Mouse (Mus musculus): ENCODE results near the gene Tceal8. TPM values are rescaled to one million over a fixed set of nuclear protein-coding genes. Genes with fewer than 3 reads are reported as not detected.
"Not testable (repeated sequence)": the region's sequence is repeated elsewhere in the genome, so short reads cannot be mapped to it uniquely, and the experiment has no call there.

The Tceal8 gene
- total RNA-seq (2021), result 10 to 100 TPM in 1 of 2 experiments, 1 to 10 TPM in 1; 3.7 to 10.3 TPM
- long read RNA-seq, experiment 1, transcript Tceal8-201 (3 exons, 1,250 nt), result major isoform, 10 of 10 reads
- long read RNA-seq, experiment 1, partial matches to known transcripts, result 0 of 10 reads
- long read RNA-seq, experiment 1, other reads (novel, unspliced or antisense), result 0 of 10 reads
- long read RNA-seq, experiment 2, partial matches to known transcripts, result 0 of 2 reads
- long read RNA-seq, experiment 2, other reads (novel, unspliced or antisense), result 0 of 2 reads

DNA sequence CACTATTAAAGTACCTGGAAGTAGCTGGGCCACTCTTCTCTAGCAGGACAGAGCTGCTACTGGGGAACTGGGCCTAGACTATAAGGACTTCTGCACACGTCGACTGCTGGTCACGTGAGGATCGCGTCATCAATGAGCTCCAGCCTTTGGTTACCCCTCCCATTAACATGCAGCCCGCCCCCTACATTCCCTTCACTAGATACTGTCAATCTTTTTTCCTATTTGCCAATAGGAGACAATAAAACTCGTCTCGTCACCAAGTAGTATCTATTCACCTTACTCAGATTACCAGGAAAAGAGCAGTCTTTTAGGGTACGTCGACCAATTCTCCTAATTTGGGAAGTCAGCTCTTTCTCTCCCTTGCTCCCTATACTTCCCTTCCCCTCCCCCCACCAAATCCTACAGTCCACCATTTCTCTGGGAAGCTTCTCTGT, at the start of gene Tceal8:
TSS of gene Tceal8 (minus strand) at position 225 of the 434 bp plus-strand sequence.
- DNase-seq (ENCODE audit: low spot score), result peak; percentile 71

DNA sequence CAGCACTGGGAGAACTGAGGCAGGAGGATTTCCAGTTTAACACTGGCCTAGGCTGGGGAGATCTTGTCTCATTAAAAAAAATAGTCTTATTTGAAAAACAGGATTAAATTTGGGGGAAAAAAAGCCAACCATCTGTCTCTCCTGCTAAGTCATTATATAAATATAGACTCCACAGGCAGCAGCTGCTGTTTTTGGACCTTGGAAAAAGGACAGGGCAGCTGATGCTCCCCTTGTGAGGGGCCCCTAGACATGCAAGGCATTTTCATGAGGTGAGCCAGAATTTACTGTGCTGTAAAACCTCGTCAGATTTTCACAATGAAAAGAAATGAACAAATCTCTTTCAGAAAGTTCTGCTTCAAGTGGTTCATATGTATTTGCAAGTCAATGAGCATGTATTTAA, 44.2 kb upstream of the Tceal8 start:
- DNase-seq (ENCODE audit: low spot score), result no peak

DNA sequence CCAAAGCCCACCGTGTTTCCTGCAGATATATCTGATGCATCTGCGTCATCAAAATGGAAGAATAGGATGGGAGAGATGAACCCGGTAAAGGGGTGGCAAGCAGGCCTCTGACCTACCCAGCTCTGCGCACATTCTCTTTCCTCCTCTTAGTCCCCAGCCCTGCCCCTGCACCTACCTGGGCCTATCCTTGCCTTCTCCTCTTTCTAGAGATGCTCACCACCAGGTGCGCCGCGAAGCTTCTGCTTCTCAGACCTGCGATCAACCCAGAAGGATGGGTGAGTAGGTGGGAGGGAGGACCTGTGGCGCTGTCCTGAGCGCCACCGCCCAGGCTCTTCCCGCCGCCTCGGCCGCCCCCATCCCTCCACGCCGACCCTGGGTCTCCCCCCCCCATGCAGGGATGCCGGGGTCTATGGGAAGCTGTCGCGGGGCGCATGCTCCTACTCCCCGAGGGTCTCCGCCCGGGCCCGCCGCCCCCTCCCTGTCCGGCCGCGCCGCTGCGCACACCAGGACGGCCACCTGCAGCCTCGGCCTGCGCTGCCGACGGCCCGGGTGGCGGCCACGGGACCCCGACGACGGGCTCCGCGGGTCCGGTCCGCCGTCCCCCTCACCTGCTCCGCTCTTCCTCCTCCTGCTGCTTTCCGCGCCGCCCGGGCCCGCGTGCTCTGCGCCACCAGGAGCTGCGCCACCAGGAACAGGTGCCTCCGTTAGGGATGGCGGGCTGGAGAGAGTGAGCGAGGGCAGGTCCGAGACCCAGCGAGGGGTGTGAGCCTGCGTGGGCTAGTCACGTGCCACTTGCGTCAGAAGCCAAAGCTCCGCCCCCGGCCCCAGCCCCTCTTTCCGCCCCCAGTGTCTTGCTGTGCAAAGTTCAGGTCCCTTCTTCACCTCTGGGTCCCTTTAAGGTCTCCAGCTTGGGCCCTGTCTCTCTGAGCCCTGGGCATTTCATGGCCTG, 42.9 kb upstream of the Tceal8 start, which contains the start of the genes Tceal7 and Bex1:
TSS of gene Tceal7 (plus strand) at position 51 of the 949 bp plus-strand sequence.
TSS of gene Bex1 (minus strand) at position 785 of the 949 bp plus-strand sequence.
- DNase-seq (ENCODE audit: low spot score), result not testable (repeated sequence)

DNA sequence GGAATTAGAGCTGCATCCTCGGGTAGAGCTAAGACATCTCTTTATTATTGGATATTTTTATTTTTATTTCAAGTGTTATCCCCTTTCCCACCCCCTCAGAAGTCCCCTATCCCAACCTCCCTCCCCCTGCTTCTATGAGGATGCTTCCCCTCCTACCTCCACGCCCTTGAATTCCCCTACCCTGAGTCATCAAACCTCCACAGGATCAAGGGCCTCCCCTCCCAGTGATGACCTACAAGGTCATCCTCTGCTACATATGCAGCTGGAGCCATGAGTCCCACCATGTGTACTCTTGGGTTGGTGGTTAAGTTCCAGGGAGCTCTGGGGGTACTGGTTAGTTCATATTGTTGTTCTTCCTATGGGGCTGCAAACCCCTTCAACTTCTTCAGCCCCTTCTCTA, 41.3 kb upstream of the Tceal8 start:
- no peak for DNase-seq (ENCODE audit: low spot score)

DNA sequence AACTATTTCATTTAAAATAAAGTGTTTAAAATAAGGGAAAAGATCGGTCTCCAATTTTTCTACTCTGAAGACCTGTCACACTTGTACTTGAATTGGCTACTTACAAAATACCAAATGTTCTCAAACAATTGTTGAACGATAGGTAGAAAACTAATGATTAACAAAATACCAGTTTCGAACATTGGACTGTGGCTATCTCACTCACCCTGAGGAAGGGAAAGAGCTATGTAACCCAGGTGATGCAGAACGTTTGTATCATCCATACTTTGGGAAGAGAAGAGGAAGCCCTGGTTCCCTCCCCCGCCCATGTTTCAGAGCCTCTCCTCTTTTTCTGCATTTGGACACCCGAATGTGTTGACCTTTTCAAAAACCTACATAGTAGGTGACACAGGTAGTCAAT, 32.3 kb upstream of the Tceal8 start:
- DNase-seq (ENCODE audit: low spot score), result no peak

DNA sequence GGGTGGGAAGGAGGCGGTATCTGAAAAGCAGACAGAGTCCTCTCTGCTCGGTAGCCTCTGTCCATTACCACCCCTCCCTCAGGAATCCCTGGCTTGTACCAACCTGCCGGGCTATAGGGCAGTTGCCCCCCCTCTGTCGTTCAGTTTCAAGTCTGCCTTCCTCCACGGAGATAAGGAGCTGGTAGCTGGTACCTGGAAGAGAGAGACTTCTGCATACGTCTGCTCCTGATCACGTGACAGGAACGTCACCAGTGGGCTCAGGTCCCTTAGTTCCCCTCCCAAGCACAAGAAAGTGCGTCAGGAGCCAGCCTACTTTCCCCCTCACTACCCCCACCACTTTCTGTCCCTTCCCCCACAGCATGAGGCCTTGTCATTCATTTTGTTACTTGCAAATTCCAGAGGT, 31.5 kb upstream of the Tceal8 start, which contains the start of gene Tceal5:
TSS of gene Tceal5 (minus strand) at position 213 of the 403 bp plus-strand sequence.
- peak; percentile 32 for DNase-seq (ENCODE audit: low spot score)

DNA sequence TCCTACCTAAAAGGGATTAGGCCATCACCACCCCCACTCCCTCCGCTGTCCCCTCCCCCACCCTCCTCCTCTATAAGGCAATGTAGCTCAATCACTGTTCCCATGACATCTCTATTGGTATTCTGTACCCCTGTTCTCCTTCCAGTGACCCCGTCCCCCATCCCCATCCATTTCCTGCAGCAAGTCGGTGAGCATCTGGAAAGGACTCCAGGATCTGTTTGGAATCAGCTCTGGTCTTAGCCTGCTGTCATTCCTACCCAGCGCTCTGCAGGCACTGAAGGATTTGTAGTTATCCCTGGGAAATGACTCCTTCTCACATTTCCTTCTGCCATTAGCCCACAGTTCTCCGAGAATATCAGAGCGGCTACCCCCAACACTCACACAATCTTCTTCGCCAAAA, 31.1 kb upstream of the Tceal8 start:
- no peak for DNase-seq (ENCODE audit: low spot score)

DNA sequence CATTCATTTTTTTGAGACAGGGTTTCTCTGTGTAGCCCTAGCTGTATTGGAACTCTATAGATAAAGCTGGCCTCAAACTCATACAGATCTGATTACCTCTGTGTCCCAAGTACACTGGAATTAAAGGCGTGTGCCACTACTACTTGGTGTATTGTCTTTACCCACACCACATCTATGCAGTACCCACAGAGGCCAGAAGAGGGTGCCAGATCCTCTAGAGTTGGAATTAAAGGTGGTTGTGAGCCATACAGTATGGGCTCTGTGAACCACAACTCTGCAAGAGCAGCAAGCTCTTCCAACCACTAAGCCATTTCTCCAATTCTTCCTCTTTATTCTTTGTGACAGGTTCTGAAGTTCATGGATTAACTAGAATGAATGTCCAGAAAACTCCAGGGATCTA, 24.7 kb upstream of the Tceal8 start:
- DNase-seq (ENCODE audit: low spot score), result peak; percentile 10

DNA sequence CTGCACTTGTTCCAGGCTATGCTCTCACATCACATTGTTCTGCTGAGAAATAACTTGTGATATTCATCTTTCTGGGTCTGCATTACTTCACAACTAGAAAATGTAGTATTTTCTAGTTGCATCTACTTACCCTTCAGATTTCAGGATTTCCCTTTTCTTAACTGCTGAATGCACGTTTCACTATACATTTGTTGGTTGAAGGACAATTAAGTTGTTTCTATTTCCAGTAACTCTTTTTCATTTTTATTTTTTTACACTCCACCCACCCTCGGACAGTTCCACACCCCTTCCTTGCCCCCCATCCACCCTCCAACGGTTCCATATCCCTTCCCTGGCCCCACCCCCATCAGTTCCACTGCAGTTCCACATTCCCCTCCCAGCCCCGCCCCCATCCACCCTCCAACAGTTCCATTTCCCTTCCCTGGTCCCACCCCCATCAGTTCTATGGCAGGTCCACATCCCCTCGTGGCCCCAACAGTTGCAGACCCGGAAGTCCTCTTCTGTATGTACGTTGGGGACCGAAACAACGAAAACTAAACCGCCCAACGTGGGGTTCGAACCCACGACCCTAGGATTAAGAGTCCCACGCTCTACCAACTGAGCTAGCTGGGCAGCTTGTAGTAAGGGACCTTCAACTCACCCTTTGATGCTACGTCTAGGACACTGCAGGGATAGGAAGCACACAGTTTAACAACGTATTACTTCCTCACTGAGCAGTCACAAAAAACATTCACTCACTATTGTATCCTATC, 23.2 kb upstream of the Tceal8 start:
- no peak for DNase-seq (ENCODE audit: low spot score)

DNA sequence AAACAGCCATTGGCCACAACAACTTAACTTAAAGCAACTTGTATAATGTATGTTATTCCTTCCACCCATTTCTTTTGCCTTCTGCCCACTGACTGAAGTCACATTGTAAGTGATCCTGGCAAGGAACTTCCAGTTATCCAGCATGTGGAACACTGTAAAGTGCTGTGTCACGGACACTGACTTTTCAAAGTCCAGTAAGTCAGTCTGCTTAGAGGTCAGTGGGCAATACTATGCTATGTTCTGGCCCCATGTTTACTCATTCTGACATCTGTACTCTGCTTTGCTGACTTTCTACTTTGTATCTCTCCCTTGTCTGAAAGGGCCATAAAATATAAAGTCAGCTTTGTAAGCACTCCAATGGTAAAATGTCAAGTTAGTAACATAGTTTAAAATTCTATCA, 11.0 kb upstream of the Tceal8 start:
- no peak for DNase-seq (ENCODE audit: low spot score)

DNA sequence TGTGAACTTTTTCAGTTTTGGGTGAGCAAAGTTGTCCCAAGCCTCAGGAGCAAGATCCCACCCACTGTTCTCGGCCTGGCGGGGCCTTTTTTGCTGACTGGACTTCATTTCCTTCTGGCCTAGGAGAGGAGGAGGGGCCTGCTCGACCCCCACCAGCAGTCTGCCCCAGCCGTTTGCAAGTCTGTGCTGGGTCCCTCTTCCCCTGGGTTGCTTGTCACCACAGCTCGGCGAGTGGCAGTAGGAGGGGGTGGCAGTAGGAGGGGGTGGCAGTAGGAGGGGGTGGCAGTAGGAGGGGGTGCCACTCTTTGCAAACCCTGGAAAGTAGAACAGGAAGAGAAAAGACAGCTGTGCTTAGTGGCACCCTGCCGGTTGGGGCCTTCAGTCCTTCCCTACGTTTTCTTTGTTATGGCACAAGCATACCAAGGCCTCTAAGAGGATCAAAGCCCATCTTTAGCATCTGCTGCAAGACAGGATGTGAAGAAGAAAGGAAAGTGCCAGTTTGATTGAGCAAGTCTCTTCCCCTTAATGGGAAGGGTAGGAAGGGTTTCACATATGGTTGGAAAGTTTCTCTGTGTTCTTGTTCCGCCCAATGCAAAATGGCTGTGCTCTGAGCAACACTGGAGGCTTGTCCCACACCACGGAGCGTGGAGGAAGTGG, 8.9 kb upstream of the Tceal8 start:
- no peak for DNase-seq (ENCODE audit: low spot score)

DNA sequence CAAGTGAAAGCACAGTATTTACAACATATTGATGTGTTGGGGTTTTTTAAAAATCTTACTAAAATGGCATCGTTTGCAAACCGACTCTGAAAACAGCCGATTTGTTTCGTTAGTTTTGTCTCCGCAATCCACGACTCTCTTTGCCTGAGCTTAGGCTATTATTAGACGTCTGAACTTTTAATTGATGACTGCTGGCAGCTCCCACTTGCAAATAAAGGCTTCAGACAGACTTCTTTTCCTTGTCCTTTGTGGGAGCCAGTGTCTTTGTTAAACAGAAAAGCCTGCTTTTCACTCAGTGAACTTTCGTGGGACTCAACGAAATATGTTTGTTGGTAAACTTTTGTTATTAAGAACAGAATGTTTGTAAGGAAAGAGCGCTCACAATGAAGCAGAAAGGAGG, 644 bp upstream of the Tceal8 start:
- DNase-seq (ENCODE audit: low spot score), result no peak

DNA sequence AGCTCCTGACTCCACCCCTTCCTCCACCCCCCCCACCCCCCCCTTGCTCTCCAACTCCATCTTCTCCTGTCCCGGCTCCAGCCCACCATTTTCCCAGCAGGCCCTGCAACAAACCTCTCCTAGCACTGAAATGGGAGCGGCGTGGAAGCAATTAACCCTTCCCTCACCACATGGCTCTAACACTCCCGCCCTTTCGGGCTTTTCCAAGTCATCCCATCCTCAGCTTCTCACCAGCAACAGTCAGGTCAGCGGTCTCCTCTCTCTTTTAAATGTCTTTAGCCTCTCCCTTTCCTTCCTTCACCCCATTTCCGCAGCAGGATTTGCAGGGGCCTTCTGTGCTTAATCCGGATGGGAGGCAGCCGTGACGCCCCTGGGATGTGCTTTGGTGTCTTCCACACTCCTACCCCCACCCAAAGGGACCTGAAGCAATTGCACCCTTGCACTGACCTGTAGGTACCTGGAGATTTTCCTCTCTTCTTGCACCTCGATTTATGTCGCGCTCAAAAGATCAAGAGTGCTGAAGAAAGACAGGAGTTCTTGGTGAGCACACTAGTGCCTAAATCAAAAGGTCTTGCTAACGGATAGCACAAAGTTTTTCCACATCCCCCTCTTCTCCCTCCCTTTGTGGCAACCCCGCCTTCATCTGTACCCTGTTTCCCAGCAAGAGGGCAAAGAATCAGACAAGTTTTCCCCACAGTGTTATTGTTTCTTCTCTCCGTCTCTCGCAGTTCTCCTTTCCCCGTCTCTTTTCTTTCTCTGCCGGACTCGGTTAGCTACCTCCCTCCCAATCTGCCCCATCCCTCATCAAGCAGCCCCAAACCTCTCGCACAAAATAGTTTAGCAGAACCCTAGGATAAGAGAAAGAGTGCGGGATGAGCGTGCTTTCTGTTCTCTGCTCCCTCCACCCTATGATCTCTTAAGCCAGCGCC, 689 bp downstream of the Tceal8 start:
- DNase-seq (ENCODE audit: low spot score), result peak; percentile 34

DNA sequence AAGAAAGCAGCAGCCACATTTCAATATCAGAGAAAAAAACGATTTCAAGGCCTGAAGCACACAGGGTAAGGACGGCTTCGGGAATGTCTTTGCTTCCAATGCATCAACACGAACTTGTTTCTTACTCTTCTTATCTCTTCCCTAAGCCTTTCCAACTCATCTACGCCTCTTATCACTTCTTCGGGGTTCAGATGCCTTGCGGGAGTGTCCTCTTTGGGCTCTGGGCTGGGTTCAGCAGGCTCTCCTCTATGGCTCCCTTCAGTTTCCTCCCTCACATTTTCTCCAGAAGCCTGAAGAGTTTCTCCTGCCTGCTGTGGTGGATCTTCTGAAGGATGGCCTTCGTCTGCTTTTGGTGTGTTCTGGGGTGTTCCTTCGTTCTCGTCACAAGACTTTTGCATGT, 1.5 kb downstream of the Tceal8 start:
- no peak for DNase-seq (ENCODE audit: low spot score)

DNA sequence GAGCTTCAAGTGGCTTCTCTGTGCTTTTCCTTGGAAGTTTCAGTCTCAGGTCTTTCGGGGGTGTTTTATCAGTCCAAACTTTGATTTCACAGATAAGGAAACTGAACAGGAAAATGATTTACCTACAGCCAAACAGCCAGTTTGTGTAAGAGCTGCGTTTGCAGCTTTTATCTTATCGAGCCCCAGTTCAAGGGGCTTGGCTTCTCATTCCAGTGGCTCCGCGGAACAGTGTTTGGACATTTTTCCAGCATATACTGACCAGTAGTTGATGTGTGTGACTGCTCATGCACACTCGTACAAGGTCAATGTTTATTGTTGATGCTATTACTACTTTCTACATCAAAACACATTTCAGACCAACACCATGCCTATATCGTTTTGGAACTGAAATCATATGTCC, 27.9 kb downstream of the Tceal8 start:
- no peak for DNase-seq (ENCODE audit: low spot score)

DNA sequence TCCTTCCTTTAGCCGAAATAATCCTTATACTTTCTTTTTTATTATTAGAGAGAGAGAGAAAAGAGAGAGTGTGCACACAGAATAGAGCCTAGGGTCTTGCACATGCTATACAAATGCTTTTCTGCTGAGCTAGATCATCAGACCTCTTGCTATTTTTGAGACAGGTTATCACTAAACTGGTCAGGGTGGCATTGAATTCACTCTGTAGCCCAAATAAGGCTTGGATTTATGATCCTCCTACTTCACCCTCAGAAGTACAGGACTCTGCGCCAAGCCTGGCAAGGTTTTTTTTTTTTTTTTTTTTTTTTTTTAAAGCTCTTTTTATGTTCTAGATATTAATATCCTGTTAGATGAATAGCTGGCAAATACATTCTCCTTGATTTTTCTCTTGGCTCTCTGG, 28.4 kb downstream of the Tceal8 start:
- DNase-seq (ENCODE audit: low spot score), result no peak

DNA sequence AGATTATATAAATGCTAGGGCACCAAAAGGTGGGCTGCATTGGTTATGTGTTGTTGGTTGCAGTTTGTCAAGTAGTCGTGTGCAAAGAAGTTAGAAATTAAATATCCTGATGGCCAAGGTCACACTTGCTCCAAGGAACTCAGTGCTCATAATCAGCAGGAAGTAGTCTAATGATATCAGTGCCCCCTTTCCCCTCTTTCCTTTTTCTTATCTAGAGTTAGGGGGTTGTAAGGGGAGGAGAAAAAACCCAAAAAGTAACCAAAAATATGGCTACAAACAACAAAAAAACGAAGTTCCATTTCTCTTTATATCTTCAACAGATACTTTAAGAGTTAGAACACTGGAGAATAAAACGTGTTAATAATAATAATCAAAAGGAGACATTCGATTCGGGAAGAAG, 30.8 kb downstream of the Tceal8 start:
- no peak for DNase-seq (ENCODE audit: low spot score)

DNA sequence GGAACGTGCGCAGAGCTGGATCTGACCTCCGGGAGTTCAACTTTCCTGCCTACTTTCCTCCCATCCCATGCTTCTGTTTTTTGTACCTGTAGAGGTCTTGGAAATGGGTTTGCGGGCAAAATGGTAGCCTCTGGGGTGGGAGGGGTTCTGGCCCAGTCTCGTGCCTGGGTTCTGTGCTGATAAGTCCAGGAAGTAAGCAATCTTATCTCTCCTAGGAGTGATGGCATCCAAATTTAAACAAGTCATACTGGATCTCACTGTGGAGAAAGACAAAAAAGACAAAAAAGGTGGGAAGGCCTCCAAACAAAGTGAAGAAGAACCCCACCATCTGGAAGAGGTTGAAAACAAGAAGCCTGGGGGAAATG, 32.5 kb downstream of the Tceal8 start:
- not testable (repeated sequence) for DNase-seq (ENCODE audit: low spot score)

DNA sequence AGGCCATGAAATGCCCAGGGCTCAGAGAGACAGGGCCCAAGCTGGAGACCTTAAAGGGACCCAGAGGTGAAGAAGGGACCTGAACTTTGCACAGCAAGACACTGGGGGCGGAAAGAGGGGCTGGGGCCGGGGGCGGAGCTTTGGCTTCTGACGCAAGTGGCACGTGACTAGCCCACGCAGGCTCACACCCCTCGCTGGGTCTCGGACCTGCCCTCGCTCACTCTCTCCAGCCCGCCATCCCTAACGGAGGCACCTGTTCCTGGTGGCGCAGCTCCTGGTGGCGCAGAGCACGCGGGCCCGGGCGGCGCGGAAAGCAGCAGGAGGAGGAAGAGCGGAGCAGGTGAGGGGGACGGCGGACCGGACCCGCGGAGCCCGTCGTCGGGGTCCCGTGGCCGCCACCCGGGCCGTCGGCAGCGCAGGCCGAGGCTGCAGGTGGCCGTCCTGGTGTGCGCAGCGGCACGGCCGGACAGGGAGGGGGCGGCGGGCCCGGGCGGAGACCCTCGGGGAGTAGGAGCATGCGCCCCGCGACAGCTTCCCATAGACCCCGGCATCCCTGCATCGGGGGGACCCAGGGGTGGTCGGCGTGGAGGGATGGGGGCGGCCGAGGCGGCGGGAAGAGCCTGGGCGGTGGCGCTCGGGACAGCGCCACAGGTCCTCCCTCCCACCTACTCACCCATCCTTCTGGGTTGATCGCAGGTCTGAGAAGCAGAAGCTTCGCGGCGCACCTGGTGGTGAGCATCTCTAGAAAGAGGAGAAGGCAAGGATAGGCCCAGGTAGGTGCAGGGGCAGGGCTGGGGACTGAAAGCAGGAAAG, 33.1 kb downstream of the Tceal8 start, which contains the start of gene Bex4:
TSS of gene Bex4 (plus strand) at position 170 of the 813 bp plus-strand sequence.
- not testable (repeated sequence) for DNase-seq (ENCODE audit: low spot score)

Measured in gastrocnemius, adult 18-20 months (tissue).